Mouse (Mus musculus) lung, adult 18-20 months (tissue): ENCODE measurements at regions not wholly inside any gene's neighbourhood (a gene's known extent, or its start where the extent isn't known, plus 50 kb on each side); places are given as distances from the start of the nearest gene placed in this dataset.
A peak's percentile ranks its signal among the peaks of the same experiment; 100 is the strongest.

Experiments used
- DNase-seq, 2 experiments: peaks; one replicate each; pipeline ENCODE4 v3.0.0; 2022; ENCODE audit warnings: mixed read lengths in 2 of 2

DNA sequence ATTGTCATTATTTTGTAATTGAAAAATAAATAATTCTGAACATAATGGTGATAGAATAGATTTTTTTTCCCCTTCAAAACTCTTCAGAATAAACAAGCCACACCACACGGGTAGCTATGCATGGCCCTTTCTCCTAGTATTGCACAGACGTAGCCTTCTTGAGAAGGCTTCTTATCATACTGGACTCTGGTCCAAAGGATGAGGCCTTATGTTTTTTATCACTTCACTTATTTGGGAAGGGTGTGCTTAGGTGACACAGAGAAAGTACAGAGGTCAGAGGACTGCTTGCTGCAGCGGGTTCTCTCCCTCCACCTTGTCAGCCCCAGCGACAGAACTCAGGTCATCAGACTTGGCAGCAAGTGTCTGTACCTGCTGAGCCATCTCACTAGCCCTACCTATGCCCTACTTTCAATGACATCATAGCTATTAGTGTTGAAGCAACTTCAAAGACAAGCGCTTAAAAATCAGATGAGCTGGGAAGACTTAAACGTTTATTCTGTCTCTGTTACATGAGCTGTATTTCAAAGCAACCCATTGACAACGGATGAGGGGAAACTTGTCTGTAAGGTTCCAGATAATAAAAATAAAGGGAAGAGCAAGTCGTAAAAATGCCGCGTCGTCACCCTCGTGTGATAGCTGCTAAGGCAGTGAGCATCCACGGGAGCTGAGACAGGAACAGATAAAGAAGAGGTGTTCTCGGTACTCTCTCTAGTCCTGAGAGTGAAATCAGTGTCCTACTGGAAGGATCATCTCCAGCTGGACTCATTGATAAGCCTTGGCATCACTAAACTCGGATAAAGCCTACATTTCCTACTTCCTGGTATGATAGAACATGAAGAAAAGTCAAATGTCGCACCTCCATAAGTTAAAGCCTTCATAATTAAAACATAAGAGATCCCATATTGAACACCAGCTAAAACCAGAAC lies 226.2 kb downstream of the Sp3 start:
- no peak for DNase-seq

- DNase-seq: no peak
Observed at GRCm38 (mm10) chr2:72763454-72763853, 216.8 kb downstream of the Sp3 start.

GRCm38 (mm10) chr2:72769030-72769630 lies 211.1 kb downstream of the Sp3 start:
- DNase-seq: peak in 1 of 2 experiments; percentile 10

DNA sequence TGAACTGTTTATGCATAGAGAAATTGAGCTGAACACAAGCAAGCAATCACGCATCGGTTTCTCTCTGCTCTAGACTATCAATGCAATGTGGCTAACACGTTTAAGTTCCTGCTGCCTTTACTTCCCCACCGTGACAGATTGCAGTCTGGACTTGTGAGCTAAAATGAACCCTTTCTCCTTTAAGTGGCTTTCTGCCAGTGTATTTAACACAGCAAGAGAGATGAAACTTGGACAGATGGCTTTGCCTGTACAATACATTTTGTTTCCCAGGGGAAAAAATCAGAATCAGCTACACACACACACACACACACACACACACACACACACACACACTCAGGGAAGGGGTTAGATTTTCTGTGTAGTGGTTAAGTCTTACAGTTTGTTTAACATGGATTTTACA lies 206.8 kb downstream of the Sp3 start:
- DNase-seq: no peak

GRCm38 (mm10) chr2:72777330-72777729 lies 202.9 kb downstream of the Sp3 start:
- DNase-seq: no peak

GRCm38 (mm10) chr2:72777806-72778510 lies 202.3 kb downstream of the Sp3 start:
- no peak for DNase-seq

DNA sequence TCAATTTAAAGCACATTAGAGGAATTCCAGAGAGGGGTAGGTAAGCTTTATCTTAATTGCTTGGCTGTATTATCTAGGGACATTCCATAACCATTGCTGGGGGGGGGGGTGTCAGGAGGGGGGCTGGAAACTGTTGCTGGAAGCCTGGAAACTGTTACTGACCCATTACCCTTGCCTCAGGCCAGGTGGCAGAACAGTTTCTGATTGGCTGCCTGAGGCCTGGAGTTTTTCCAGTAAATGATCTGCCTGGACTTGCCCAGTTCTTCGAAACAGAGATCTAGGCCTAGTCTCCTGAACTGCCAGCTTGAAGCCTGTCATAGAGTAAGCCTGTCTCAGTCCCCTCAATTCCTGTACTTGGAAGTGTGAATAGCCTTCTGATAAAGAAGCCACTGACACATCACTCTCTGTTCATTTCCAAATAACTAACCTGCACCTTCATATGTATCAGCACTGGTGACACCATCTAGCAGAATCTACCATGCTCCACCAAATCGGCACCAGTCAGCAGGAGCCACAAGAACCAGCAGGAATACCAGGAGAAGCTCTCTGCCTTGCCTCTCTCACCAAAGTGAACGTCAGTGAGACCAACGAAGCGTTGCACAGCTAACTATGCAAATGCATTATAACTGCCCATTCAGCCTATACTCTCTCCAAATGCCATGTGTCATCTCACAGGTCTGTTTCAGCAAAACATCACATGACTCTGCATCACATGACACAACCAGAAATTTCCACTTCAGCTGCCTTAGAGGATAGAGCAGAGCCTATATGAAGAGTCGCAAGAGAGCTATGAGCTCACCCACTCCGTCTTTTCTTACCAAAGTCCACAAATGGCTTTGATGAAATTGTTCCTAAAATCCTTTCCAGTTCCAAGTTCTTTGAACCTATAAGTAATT lies 200.7 kb downstream of the Sp3 start:
- no peak for DNase-seq

DNA sequence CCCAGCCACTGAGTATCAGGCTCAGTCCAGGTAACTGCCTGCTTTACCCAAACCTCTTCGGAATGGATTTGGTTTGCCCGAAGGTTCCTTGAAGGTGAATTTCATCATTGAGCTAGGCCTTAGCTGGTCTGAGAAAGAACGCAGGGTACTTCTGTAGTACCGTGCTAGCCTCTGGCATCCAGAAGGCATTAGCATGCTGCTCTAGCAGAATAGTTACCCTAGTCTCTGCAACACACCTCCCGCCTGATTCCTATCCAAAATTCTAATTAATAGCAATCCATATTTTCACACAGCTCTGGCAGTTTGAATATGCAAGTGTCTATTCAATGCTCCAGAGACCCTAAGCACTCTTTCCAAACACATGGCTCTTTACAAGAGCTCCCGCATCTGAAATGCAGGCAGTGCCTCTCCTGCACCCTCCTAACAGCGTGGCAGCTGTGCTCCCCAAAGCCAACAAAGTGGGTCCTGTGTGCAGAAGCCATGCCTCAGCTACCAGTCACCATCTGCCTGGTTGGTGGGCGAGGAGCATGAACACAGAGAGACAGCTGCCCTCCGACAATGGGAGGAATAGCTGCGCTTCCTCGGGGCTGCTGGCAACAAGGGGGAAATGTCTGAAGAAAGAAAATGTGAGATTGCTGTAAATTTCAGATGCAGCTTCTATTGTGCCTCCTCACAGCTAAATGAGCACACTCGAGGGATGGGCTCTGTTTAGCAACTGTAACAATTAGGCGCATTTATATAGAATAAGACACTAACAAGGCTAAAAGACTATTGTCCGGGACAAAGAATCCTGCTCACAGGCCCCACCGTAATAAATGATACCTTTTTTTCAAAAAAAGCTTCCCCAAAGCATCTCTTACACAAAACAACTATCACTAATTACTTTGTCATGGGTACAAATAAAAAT lies 198.6 kb downstream of the Sp3 start:
- DNase-seq: no peak

DNA sequence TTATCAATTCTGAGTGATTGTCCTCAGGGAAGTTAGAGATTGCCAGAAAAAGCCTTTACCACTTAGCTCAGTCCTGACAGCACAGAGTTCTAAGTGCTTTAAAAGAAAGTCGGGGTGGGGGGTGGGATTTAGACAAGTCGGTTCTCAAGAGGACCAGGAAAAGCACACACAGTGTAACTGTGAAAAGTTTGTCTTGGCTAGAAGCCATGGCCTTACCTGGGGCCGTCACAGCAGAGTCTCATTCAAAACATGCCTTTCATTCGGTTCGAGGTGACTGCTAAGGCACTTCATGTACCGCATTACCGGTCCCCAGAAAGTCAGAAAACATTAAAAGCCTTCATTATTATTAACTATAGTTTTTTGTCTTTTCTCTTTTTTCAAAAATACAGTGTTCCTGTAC lies 197.9 kb downstream of the Sp3 start:
- DNase-seq: peak; percentile 18 to 51

DNA sequence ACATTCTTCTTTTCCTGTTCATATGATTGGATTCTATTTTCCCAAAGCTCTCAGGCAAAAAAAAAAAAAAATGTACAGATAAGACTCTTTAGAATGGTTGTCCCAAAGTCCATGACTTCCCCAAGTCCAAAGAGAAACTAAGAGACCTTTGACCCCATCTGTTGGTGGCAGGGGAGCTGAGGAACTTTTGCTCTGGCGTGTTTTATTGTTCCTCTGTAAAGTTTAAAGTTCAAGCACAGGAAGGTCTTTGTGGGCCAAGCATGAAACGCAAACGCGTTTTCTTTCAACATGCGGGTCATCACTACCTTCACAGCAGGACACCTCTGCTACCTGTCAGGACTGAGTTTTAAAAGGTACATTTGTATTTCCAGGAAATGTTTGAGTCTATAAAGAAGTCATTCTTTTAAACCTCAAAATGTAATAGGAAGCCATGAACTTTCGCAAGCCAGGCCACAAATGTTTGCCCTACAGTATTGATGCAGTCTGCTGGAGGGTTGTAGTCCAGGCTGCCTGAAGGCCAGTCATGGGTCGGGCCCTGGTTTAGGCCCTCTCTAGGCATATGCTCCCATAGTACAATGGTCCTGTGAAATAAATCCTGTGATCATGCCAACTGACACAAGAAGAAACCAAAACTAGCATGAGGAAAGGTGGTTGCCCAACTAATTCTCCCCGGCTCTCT lies 194.7 kb downstream of the Sp3 start:
- peak in 1 of 2 experiments; percentile 24 for DNase-seq

- DNase-seq: peak in 1 of 2 experiments; percentile 5
Observed at GRCm38 (mm10) chr2:72786044-72786737, 194.1 kb downstream of the Sp3 start.

GRCm38 (mm10) chr2:72787616-72788015 lies 192.6 kb downstream of the Sp3 start:
- no peak for DNase-seq

- no peak for DNase-seq
Observed at GRCm38 (mm10) chr2:72791496-72791895, 188.8 kb downstream of the Sp3 start.

- DNase-seq: no peak
Observed at GRCm38 (mm10) chr2:72793424-72793823, 186.8 kb downstream of the Sp3 start.

- no peak for DNase-seq
Observed at GRCm38 (mm10) chr2:72794501-72794900, 185.7 kb downstream of the Sp3 start.

DNA sequence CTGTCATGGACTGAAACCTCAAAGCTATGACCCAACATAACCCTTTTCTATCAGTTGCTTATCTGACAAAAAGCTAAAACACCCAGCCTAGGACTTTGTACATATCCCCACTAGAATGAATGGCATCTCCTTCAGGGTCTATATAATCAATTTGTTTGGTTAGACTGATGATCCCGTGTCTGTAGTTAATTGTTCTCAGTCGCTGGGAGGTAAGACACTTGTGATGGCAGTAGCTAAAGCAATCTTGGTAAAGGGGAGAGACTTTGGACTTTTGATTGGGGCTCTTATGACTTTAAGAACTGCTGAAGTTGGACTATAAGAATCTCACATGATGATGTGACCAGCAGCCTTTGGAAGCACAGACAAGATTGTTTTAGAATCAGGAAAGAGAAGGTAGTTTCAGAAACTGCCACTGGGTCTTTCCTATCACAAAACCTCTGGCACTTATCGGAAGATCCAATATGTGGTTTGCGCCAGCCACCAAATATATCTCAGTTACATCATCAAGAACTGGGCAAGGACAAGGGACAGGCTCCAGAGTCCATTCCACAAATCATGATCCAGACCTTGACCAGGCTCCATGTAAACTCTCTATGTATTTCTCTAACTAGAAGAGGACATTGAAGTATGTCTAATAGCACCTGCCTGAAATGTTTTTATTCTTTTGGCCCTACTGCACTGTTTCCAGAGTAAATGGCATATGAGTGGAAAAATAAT lies 183.1 kb downstream of the Sp3 start:
- DNase-seq: no peak

DNA sequence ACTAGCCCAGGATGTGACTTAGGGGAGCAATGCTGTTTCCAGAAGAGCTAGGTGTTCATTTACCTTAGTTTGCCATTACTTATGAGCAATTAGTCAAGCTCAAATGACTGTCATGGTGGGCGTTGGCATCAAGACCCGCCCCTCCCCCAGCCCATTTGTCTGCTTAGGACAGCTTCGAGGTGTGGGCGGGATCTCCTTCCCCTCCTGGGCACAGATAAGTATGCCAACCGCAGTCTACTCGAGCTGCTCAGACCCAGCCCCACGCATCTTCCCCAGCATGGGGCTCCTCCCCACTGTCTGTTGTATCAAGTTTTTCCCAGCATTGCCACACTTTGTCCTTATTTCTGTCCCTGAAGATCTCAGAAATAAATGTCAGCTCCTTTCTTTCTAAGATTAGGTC lies 179.6 kb downstream of the Sp3 start:
- DNase-seq: no peak

DNA sequence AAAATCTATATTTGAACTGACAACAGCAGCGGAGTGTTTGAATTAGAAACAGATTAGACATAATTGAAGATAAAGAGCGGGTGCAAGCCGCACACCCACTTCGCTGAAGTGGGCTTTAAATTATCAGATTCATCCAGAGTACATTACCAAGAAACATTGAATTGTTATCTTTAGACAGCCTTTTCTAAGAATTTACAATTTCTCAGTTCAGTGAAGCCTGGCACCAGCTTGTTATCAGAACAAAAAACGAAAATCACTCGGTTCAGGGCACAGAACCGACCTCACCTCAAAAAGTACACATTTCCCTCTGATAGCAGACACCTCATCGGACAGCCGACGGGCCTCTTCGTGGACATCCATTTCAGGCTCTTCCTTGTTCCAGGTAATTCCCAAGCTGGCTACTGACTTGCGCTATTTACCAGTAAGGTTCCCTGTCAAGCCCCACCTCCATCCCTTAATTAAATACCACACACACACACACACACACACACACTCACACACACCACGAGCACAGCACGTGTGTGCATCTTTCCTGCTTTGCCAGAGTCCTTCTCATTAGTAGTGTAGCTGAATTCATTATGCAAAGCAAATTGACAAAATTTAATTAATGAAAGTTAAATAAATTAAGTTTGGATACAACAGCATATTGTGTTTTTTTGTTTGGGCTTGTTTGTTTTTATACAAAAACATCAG lies 166.8 kb downstream of the Sp3 start:
- DNase-seq: no peak

DNA sequence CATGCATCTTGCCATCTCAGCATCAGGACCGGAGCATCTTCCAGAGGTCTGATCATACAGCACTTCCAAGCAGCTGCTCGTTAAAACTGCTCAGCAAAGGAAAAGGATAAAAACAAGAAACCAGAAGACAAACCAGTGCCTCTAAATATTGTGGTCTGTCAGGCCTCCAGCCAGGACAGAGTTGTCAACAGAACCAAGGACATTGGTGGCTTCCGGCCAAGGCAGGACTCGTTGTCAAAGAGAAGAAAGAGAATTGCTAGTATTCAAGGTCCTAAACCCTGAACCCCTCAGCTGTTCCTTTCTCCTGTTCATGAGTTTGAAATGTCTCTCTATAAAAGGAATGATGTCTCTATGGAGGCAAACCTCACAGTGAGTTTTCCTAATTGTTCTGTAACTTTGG lies 155.0 kb downstream of the Sp3 start:
- no peak for DNase-seq
